Mouse (Mus musculus) ES-E14 (cell line): ENCODE results near the gene Zfp385c.

ENCODE experiments used
- CHD2 ChIP-seq: IDR thresholded peaks from 2 replicates; pipeline ENCODE4 v1.6.1; 2014; ENCODE audit warnings: mild to moderate bottlenecking, low read depth, low read length, inconsistent platforms
- HCFC1 ChIP-seq: IDR thresholded peaks from 2 replicates; pipeline ENCODE4 v1.6.1; 2012; ENCODE audit warnings: low read length, inconsistent platforms, borderline replicate concordance; ENCODE audit not compliant: insufficient read depth
- MAFK ChIP-seq: IDR thresholded peaks from 2 replicates; pipeline ENCODE4 v1.6.1; 2014; ENCODE audit warnings: mild to moderate bottlenecking, low read depth, low read length, inconsistent platforms; ENCODE audit not compliant: insufficient read depth
- ZC3H11A ChIP-seq: IDR thresholded peaks from 2 replicates; pipeline ENCODE4 v1.6.1; 2012; ENCODE audit warnings: low read depth, mild to moderate bottlenecking, inconsistent platforms, low read length, borderline replicate concordance

GRCm38 (mm10) chr11:100673169-100673568 lies 19.1 kb downstream of the Zfp385c start:
- no peak for TF ChIP-seq HCFC1
- TF ChIP-seq CHD2 = no peak
- no peak for TF ChIP-seq ZC3H11A
- no peak for TF ChIP-seq MAFK
